Mouse (Mus musculus) brain, embryonic 14.5 days (tissue): ENCODE results near the gene Amigo2. TPM values are rescaled to one million over a fixed set of nuclear protein-coding genes. Genes with fewer than 3 reads are reported as not detected.

ENCODE experiments used
- DNase-seq: peaks from one replicate; pipeline ENCODE4 v3.0.0-alpha.2; 2011; ENCODE audit warnings: low read depth
- CTCF ChIP-seq: fragments of 200-500 bp; IDR thresholded peaks from 2 replicates; pipeline ENCODE4 v1.5.1; 2012; ENCODE audit warnings: inconsistent platforms, mild to moderate bottlenecking, moderate library complexity, borderline replicate concordance; ENCODE audit not compliant: insufficient read depth, insufficient read length; ENCODE audit errors: extremely low read depth
- POLR2A ChIP-seq: fragments of 200-500 bp; IDR thresholded peaks from 2 replicates; pipeline ENCODE4 v1.6.1; 2012; ENCODE audit warnings: mild to moderate bottlenecking, inconsistent platforms, borderline replicate concordance; ENCODE audit not compliant: poor library complexity, insufficient read depth, insufficient read length, severe bottlenecking; ENCODE audit errors: extremely low read depth
- polyA plus RNA-seq: library from polyadenylated mRNA; depleted of rRNA; stranded (reverse); fragments of >200 nt; gene quantifications from 2 replicates; pipeline ENCODE4 v1.2.3, GENCODE M21; 2012

Amigo2 gene
- polyA plus RNA-seq, 1 experiment, result 6.3 TPM

GRCm38 (mm10) chr15:97259968-97260597, 13.0 kb upstream of the Amigo2 start:
- TF ChIP-seq POLR2A, result no peak
- TF ChIP-seq CTCF, result no peak
- DNase-seq, result no peak

- TF ChIP-seq POLR2A, result no peak
- TF ChIP-seq CTCF, result no peak
- peak; percentile 70 for DNase-seq
These were observed 12.2 kb upstream of the Amigo2 start for GRCm38 (mm10) chr15:97259300-97259699.

GRCm38 (mm10) chr15:97258483-97259230, 11.6 kb upstream of the Amigo2 start:
- no peak for DNase-seq
- no peak for TF ChIP-seq CTCF
- TF ChIP-seq POLR2A, result no peak

- TF ChIP-seq CTCF, result no peak
- no peak for DNase-seq
These were observed 10.2 kb upstream of the Amigo2 start for GRCm38 (mm10) chr15:97257206-97257775.

- TF ChIP-seq POLR2A (no peak), CTCF (no peak)
- no peak for DNase-seq
These were observed 9.3 kb upstream of the Amigo2 start for GRCm38 (mm10) chr15:97256411-97256810.

- TF ChIP-seq POLR2A, result no peak
- no peak for TF ChIP-seq CTCF
- DNase-seq, result no peak
These were observed 8.7 kb upstream of the Amigo2 start for GRCm38 (mm10) chr15:97255800-97256199.

GRCm38 (mm10) chr15:97254375-97254774, 7.3 kb upstream of the Amigo2 start:
- DNase-seq, result no peak
- TF ChIP-seq CTCF (no peak), POLR2A (no peak)

- TF ChIP-seq CTCF, result no peak
- no peak for TF ChIP-seq POLR2A
- no peak for DNase-seq
These were observed 5.5 kb upstream of the Amigo2 start for GRCm38 (mm10) chr15:97252493-97253034.

- TF ChIP-seq POLR2A (no peak), CTCF (no peak)
- no peak for DNase-seq
These were observed 2.2 kb upstream of the Amigo2 start for GRCm38 (mm10) chr15:97249322-97249721.

GRCm38 (mm10) chr15:97248296-97248695, 1.2 kb upstream of the Amigo2 start:
- no peak for TF ChIP-seq POLR2A
- TF ChIP-seq CTCF, result no peak
- no peak for DNase-seq

- TF ChIP-seq POLR2A, result no peak
- peak; percentile 4; the same call in 1 of the 2 replicates for TF ChIP-seq CTCF
These were observed 689 bp upstream of the Amigo2 start for GRCm38 (mm10) chr15:97247791-97248161.

More at GRCm38 (mm10) chr15:97247791-97248161, 689 bp upstream of the Amigo2 start:
- peak; percentile 70 for DNase-seq
